Mouse (Mus musculus): ENCODE data around the gene Lman2l. TPM values are rescaled to one million over a fixed set of nuclear protein-coding genes. Genes with fewer than 3 reads are reported as not detected.
A peak's percentile ranks its signal among the peaks of the same experiment; 100 is the strongest.

Lman2l gene
- 65.2 and 68.2 TPM in 2 replicates for polyA plus RNA-seq (2016; fragmentation: Nextera tagmentation; extraction: Ambion mirVana)

GRCm38 (mm10) chr1:36444471-36445464, at the start of gene Lman2l:
TSS of gene Lman2l (minus strand) at chr1:36445271.
- Histone ChIP-seq H3K4me1 (peaks cover 4% of the 10 kb centered on the region), H3K27ac (peak within 1 kb of the TSS; percentile 77; the same call in 1 of the 2 replicates), H3K4me3 (peak within 1 kb of the TSS; percentile 76), H3K27me3 (no peaks in the 10 kb centered on the region), H3K9ac (peak within 1 kb of the TSS; percentile 72), H3K4me2 (replicated peaks) (peak within 1 kb of the TSS; percentile 78), H3K9me3 (no peaks in the 10 kb centered on the region), H3K36me3 (peaks cover 8% of the 10 kb centered on the region)
- WGBS = 1% methylated on average over 56 of the region's 57 CpGs
- peak; percentile 99 for ATAC-seq (ENCODE audit: insufficient number of reproducible peaks, insufficient read depth, low FRiP score, low TSS enrichment)

GRCm38 (mm10) chr1:36493299-36493698, 48.2 kb upstream of the Lman2l start:
- ATAC-seq (ENCODE audit: insufficient number of reproducible peaks, insufficient read depth, low FRiP score, low TSS enrichment) = no peak
- no peak overlapping the region for H3K9ac ChIP-seq
- peaks cover 4% of the 10 kb centered on the region; the same call in 1 of the 2 replicates for H3K36me3 ChIP-seq
- H3K4me3 ChIP-seq = no peak overlapping the region
- no peaks in the 10 kb centered on the region for H3K27me3 ChIP-seq
- no peak overlapping the region for H3K4me2 ChIP-seq (replicated peaks)
- 38% methylated on average over 6 of the region's 6 CpGs for WGBS
- no peak overlapping the region for H3K27ac ChIP-seq
- H3K9me3 ChIP-seq = no peaks in the 10 kb centered on the region
- peaks cover 10% of the 10 kb centered on the region for H3K4me1 ChIP-seq

GRCm38 (mm10) chr1:36492416-36493139, 47.5 kb upstream of the Lman2l start:
- H3K9me3 ChIP-seq = no peaks in the 10 kb centered on the region
- no peaks in the 10 kb centered on the region for H3K27me3 ChIP-seq
- H3K36me3 ChIP-seq = no peaks in the 10 kb centered on the region
- 41% methylated on average over 9 of the region's 9 CpGs for WGBS
- peaks cover 10% of the 10 kb centered on the region for H3K4me1 ChIP-seq
- no peak overlapping the region; the same call in 1 of the 2 replicates for H3K9ac ChIP-seq
- no peak overlapping the region for H3K27ac ChIP-seq
- H3K4me3 ChIP-seq = no peak overlapping the region
- no peak overlapping the region for H3K4me2 ChIP-seq (replicated peaks)
- peak; percentile 59; the same call in 1 of the 2 replicates for ATAC-seq (ENCODE audit: insufficient number of reproducible peaks, insufficient read depth, low FRiP score, low TSS enrichment)

- WGBS = 79% methylated on average over 6 of the region's 6 CpGs
- no peaks in the 10 kb centered on the region for H3K27me3 ChIP-seq
- H3K4me2 ChIP-seq (replicated peaks) = no peak overlapping the region
- no peak overlapping the region for H3K27ac ChIP-seq
- H3K9me3 ChIP-seq = no peaks in the 10 kb centered on the region
- no peaks in the 10 kb centered on the region for H3K36me3 ChIP-seq
- H3K4me1 ChIP-seq = peaks cover 18% of the 10 kb centered on the region
- no peak for ATAC-seq (ENCODE audit: insufficient number of reproducible peaks, insufficient read depth, low FRiP score, low TSS enrichment)
- no peak overlapping the region for H3K9ac ChIP-seq
- no peak overlapping the region for H3K4me3 ChIP-seq
Measured at GRCm38 (mm10) chr1:36489661-36490060, 44.6 kb upstream of the Lman2l start.

DNA sequence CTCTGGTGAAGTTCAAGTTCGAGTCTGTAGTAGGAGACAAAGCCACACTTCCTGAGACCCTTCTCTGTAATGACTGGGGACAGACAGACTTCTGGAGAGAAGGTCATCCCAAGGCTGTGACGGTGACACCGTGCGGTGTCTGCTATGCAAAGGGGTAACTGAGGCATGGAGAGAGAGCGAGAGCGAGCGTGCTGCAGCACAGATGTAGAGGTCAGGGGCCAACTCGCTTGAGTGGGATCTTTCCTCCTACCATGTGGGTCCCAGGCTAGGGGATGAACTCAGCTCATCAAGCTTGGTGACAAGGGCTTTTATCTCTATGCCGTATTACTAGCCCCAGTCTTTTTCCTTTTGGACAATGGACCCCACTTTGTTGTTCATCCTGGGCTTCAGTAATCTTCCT, 42.0 kb upstream of the Lman2l start:
- Histone ChIP-seq H3K4me1 (peaks cover 8% of the 10 kb centered on the region), H3K36me3 (no peaks in the 10 kb centered on the region), H3K27me3 (no peaks in the 10 kb centered on the region), H3K4me2 (replicated peaks) (no peak overlapping the region), H3K4me3 (no peak overlapping the region), H3K9me3 (no peaks in the 10 kb centered on the region), H3K27ac (no peak overlapping the region), H3K9ac (no peak overlapping the region)
- WGBS = 84% methylated on average over 9 of the region's 9 CpGs
- no peak for ATAC-seq (ENCODE audit: insufficient number of reproducible peaks, insufficient read depth, low FRiP score, low TSS enrichment)

GRCm38 (mm10) chr1:36485080-36485479, 40.0 kb upstream of the Lman2l start:
- H3K9ac ChIP-seq = no peak overlapping the region
- H3K4me2 ChIP-seq (replicated peaks) = no peak overlapping the region
- H3K27me3 ChIP-seq = no peaks in the 10 kb centered on the region
- H3K9me3 ChIP-seq = no peaks in the 10 kb centered on the region
- no peak for ATAC-seq (ENCODE audit: insufficient number of reproducible peaks, insufficient read depth, low FRiP score, low TSS enrichment)
- H3K4me3 ChIP-seq = no peak overlapping the region
- H3K4me1 ChIP-seq = peaks cover 8% of the 10 kb centered on the region
- no peak overlapping the region for H3K27ac ChIP-seq
- WGBS = 70% methylated on average over 7 of the region's 7 CpGs
- H3K36me3 ChIP-seq = no peaks in the 10 kb centered on the region

GRCm38 (mm10) chr1:36483825-36484224, 38.8 kb upstream of the Lman2l start:
- no peaks in the 10 kb centered on the region for H3K36me3 ChIP-seq
- H3K9ac ChIP-seq = no peak overlapping the region
- H3K27ac ChIP-seq = no peak overlapping the region
- H3K4me1 ChIP-seq = peaks cover 8% of the 10 kb centered on the region
- H3K9me3 ChIP-seq = no peaks in the 10 kb centered on the region
- no peak for ATAC-seq (ENCODE audit: insufficient number of reproducible peaks, insufficient read depth, low FRiP score, low TSS enrichment)
- 43% methylated on average over 4 of the region's 4 CpGs for WGBS
- H3K4me2 ChIP-seq (replicated peaks) = no peak overlapping the region
- no peaks in the 10 kb centered on the region for H3K27me3 ChIP-seq
- H3K4me3 ChIP-seq = no peak overlapping the region

DNA sequence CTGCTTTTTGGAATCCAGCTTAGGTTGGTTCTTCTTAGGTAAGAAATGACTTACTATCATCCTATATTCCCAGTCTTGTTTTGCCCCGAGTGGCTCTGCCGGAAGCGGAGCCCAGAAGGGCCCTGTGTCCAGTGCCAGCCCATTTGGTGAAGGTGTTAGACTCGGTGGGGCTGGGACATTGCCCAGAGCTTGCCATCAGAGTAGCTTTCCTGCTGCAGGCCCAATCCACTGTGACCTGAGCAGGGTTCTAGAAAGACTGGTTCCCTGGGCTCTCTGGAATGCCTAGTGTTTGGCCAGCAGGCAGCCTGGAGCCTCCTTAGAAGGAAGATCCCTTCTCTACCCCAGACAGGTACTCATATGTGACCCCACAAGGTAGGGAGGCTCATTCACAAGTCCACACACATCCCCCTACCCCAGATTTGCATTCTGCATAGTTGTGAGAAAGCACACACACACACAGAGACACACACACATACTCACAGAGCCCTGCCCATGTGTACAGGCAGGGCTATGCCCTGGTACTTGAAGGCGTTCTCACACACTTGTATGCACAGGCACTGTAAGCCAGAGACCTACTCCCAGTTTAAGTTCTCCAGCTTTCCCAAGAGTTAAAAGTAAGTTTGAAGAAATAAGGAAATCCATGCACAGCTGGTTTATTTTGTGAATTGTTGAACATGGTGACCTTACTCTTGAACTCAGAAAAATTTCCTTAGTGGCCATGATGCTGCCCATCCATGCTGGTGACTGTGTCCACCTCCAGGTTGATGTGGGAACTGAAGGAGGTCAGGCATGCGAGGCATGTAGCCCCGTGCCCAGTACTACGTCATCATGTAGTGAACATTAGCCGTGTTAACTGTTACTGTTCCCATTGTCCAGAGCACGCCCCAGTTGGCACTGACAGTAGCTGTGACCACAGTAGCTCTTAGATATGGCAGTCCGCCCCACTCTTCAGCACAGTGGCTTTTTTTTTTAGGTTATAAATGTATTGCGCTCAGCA, 35.1 kb upstream of the Lman2l start:
- H3K27me3 ChIP-seq = no peaks in the 10 kb centered on the region
- no peaks in the 10 kb centered on the region for H3K9me3 ChIP-seq
- H3K4me3 ChIP-seq = no peak overlapping the region
- no peak overlapping the region for H3K27ac ChIP-seq
- no peak overlapping the region for H3K9ac ChIP-seq
- H3K4me2 ChIP-seq (replicated peaks) = no peak overlapping the region
- WGBS = 89% methylated on average over 12 of the region's 12 CpGs
- ATAC-seq (ENCODE audit: insufficient number of reproducible peaks, insufficient read depth, low FRiP score, low TSS enrichment) = no peak
- peaks cover 19% of the 10 kb centered on the region for H3K4me1 ChIP-seq
- no peaks in the 10 kb centered on the region for H3K36me3 ChIP-seq

DNA sequence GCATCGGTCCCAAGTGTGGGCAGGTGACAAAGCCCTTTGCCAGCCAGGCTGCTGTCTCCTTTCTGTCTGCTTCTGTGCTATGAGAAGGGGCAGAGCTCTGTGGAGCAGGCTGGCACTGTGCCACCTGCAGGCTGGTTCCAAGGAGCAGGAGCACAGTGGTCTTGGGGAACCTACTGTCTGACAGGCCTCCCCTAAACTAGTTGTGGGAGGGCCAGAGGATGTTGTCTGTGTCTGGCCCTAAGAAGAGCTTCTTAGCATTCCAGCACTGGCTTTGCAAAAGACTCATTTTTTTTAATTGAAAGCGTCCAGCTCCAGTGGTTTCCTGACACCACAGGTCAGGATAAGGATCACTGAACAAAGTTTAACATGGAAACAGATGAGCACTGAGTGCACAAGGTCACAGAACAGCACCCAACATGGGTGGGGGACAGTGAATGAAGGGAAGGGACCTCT, 33.3 kb upstream of the Lman2l start:
- Histone ChIP-seq H3K9me3 (no peaks in the 10 kb centered on the region), H3K4me1 (peaks cover 34% of the 10 kb centered on the region), H3K36me3 (no peaks in the 10 kb centered on the region), H3K27ac (no peak overlapping the region), H3K4me3 (no peak overlapping the region), H3K4me2 (replicated peaks) (no peak overlapping the region), H3K9ac (no peak overlapping the region), H3K27me3 (no peaks in the 10 kb centered on the region)
- WGBS = 51% methylated on average over 2 of the region's 2 CpGs
- no peak for ATAC-seq (ENCODE audit: insufficient number of reproducible peaks, insufficient read depth, low FRiP score, low TSS enrichment)

DNA sequence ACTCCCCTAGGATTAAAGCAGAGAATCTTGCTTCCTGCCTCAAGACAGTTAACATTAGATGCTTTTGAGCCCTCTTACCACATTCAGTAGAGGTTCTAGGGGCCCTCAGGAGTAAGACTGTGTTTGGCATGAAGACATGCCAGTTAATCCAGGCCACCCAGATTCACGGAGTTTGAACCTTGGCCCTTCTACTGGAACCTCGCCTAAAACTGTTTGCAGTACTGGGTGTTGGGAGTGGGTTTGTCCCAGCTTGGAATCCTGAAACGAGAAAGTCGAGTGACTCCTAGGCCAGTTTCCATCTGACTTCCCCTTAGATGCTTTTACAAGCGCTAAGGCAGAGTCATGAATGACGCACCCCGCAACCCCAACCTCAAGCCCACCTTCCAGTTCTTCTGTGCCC, 31.4 kb upstream of the Lman2l start:
- H3K27ac ChIP-seq = no peak overlapping the region
- H3K36me3 ChIP-seq = no peaks in the 10 kb centered on the region
- peaks cover 50% of the 10 kb centered on the region for H3K4me1 ChIP-seq
- H3K9ac ChIP-seq = no peak overlapping the region
- WGBS = 78% methylated on average over 7 of the region's 7 CpGs
- no peaks in the 10 kb centered on the region for H3K27me3 ChIP-seq
- no peaks in the 10 kb centered on the region for H3K9me3 ChIP-seq
- peak overlapping the region; percentile 69 for H3K4me2 ChIP-seq (replicated peaks)
- no peak overlapping the region for H3K4me3 ChIP-seq
- ATAC-seq (ENCODE audit: insufficient number of reproducible peaks, insufficient read depth, low FRiP score, low TSS enrichment) = no peak

All from embryonic facial prominence, embryonic 12.5 days (tissue).